Mouse (Mus musculus) liver, embryonic 11.5 days (tissue): Measurements from ENCODE around the gene Senp2. TPM values are rescaled to one million over a fixed set of nuclear protein-coding genes. Genes with fewer than 3 reads are reported as not detected.

ENCODE experiments used
- ATAC-seq: fragments of 200-750 bp; cut with Nextera tagmentation; replicated peaks from 2 replicates; pipeline ENCODE4 v1.8.0; 2017; ENCODE audit warnings: moderate number of reproducible peaks, mild to moderate bottlenecking, moderate TSS enrichment, moderate library complexity; ENCODE audit not compliant: low FRiP score
- DNase-seq: peaks from one replicate; pipeline ENCODE4 v3.0.0-alpha.2; 2017; ENCODE audit warnings: low spot score
- H3K27ac ChIP-seq: fragments of 300-500 bp; sonication (generic); 2 replicates; pipeline ENCODE4 v1.5.1; 2014; ENCODE audit warnings: mild to moderate bottlenecking, low read depth, low read length, control low read depth
- H3K27me3 ChIP-seq: fragments of 300-500 bp; sonication (generic); replicated peaks from 2 replicates; pipeline ENCODE4 v1.6.1; 2014; ENCODE audit warnings: low read length, mixed read lengths; ENCODE audit not compliant: control insufficient read depth, insufficient read depth
- H3K36me3 ChIP-seq: fragments of 300-500 bp; sonication (generic); 2 replicates; pipeline ENCODE4 v1.6.1; 2014; ENCODE audit warnings: mild to moderate bottlenecking, low read length, moderate library complexity, mixed read lengths; ENCODE audit not compliant: control insufficient read depth, insufficient read depth
- H3K4me1 ChIP-seq: fragments of 300-500 bp; sonication (generic); replicated peaks from 2 replicates; pipeline ENCODE4 v1.6.1; 2014; ENCODE audit warnings: low read length, mixed read lengths; ENCODE audit not compliant: control insufficient read depth, insufficient read depth
- H3K4me2 ChIP-seq: fragments of 300-500 bp; sonication (generic); 2 replicates; pipeline ENCODE4 v1.6.1; 2014; ENCODE audit warnings: mild to moderate bottlenecking, control low read depth, moderate library complexity
- H3K4me3 ChIP-seq: fragments of 300-500 bp; sonication (generic); 2 replicates; pipeline ENCODE4 v1.5.1; 2014; ENCODE audit warnings: low read depth, low read length, control low read depth
- H3K9ac ChIP-seq: fragments of 300-500 bp; sonication (generic); 2 replicates; pipeline ENCODE4 v1.6.1; 2014; ENCODE audit warnings: low read depth, low read length, control low read depth
- H3K9me3 ChIP-seq: fragments of 300-500 bp; sonication (generic); 2 replicates; pipeline ENCODE4 v1.6.1; 2016; ENCODE audit warnings: low read length, inconsistent platforms, mixed read lengths; ENCODE audit not compliant: control insufficient read depth
- WGBS: fragments of 180-500 bp; shearing (Covaris S2); extraction: QIAGEN DNeasy Blood & Tissue Kit; methylation state at CpG from one replicate; pipeline ENCODE4 v1.1.7; 2014; 5-methylcytosine and 5-hydroxymethylcytosine counted together
- polyA plus RNA-seq: library from polyadenylated mRNA; unstranded; fragments of >200 nt; fragmentation: Nextera tagmentation; extraction: Ambion mirVana; gene quantifications from 2 replicates; pipeline ENCODE4 v1.2.1, GENCODE M21; 2014

Senp2 gene
- 65.1 and 70.5 TPM in 2 replicates for polyA plus RNA-seq

- under 1% methylated on average over 45 of the region's 45 CpGs for WGBS
- DNase-seq, result peak; percentile 99
- Histone ChIP-seq H3K9me3 (no peaks in the 10 kb centered on the region), H3K4me2 (peak within 1 kb of the TSS; percentile 80), H3K36me3 (no peaks in the 10 kb centered on the region), H3K4me1 (peaks cover 12% of the 10 kb centered on the region), H3K27me3 (no peaks in the 10 kb centered on the region), H3K4me3 (peak within 1 kb of the TSS; percentile 96), H3K27ac (peak within 1 kb of the TSS; percentile 84), H3K9ac (peak within 1 kb of the TSS; percentile 95)
- ATAC-seq, result peak; percentile 98
These were observed at the start of gene Senp2 for GRCm38 (mm10) chr16:22009099-22009584. Senp2 (plus strand) TSS chr16:22009484.

GRCm38 (mm10) chr16:21965576-21965975, 43.7 kb upstream of the Senp2 start:
- Histone ChIP-seq H3K9ac (no peak overlapping the region), H3K4me3 (no peak overlapping the region), H3K4me1 (no peaks in the 10 kb centered on the region), H3K9me3 (no peaks in the 10 kb centered on the region), H3K36me3 (no peaks in the 10 kb centered on the region), H3K27me3 (no peaks in the 10 kb centered on the region), H3K27ac (no peak overlapping the region), H3K4me2 (no peak overlapping the region)
- 76% methylated on average over 3 of the region's 3 CpGs for WGBS
- no peak for ATAC-seq
- DNase-seq, result no peak

DNA sequence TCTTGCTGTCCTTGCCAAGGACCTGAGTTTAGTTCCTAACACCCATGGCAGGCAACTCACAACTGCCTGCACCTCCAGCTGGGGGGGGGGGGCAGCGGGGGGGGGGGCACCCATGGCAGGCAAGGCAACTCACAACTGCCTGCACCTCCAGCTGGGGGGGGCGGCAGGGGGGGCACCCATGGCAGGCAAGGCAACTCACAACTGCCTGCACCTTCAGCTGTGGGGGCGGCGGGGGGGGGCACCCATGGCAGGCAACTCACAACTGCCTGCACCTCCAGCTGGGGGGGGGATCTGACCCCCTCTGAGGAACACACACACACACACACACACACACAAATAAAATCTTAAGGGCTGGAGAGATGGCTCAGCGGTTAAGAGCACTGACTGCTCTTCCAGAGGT, 39.4 kb upstream of the Senp2 start:
- H3K4me1 ChIP-seq, result no peaks in the 10 kb centered on the region; the same call in 1 of the 2 replicates
- H3K4me3 ChIP-seq, result no peak overlapping the region
- no peak overlapping the region for H3K9ac ChIP-seq
- 80% methylated on average over 5 of the region's 5 CpGs for WGBS
- H3K36me3 ChIP-seq, result no peaks in the 10 kb centered on the region
- no peak overlapping the region for H3K4me2 ChIP-seq
- H3K9me3 ChIP-seq, result no peaks in the 10 kb centered on the region
- H3K27ac ChIP-seq, result no peak overlapping the region
- H3K27me3 ChIP-seq, result no peaks in the 10 kb centered on the region
- DNase-seq (no peak), ATAC-seq (no peak)

- WGBS, result 67% methylated on average over 6 of the region's 6 CpGs
- Histone ChIP-seq H3K9me3 (no peaks in the 10 kb centered on the region), H3K4me2 (no peak overlapping the region), H3K27ac (no peak overlapping the region), H3K36me3 (no peaks in the 10 kb centered on the region), H3K4me3 (no peak overlapping the region), H3K27me3 (peaks cover 3% of the 10 kb centered on the region; the same call in 1 of the 2 replicates), H3K9ac (no peak overlapping the region), H3K4me1 (no peaks in the 10 kb centered on the region; the same call in 1 of the 2 replicates)
- DNase-seq, result no peak
- no peak for ATAC-seq
These were observed 38.7 kb upstream of the Senp2 start for GRCm38 (mm10) chr16:21970536-21970935.

GRCm38 (mm10) chr16:21971446-21971845, 37.8 kb upstream of the Senp2 start:
- Histone ChIP-seq H3K27ac (no peak overlapping the region), H3K27me3 (peaks cover 5% of the 10 kb centered on the region; the same call in 1 of the 2 replicates), H3K9me3 (no peaks in the 10 kb centered on the region), H3K9ac (no peak overlapping the region), H3K4me3 (no peak overlapping the region), H3K4me1 (no peaks in the 10 kb centered on the region; the same call in 1 of the 2 replicates), H3K36me3 (no peaks in the 10 kb centered on the region), H3K4me2 (no peak overlapping the region)
- no peak for DNase-seq
- no peak for ATAC-seq
- 71% methylated on average over 4 of the region's 4 CpGs for WGBS

DNA sequence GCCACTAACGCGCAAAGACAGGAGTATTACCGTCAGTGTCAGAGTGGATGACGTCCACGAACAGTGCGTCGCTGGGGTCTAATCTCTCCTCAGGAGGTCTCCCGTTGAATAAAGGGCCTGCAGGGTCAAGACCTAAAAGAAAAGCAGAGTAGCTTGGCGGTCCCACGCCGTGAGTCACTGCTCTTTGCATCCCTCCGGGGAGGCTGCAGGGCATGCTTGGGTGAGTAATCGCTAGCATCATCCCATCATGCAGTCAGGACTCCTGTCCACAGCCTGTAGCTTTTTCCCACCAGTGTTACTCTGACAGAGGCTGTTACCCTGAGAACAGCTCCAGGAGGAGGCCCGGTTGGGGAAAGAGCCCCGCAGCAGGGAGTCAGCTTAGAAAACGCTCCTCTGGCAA, 33.1 kb upstream of the Senp2 start:
- WGBS, result 6% methylated on average over 16 of the region's 16 CpGs
- peaks cover 5% of the 10 kb centered on the region; the same call in 1 of the 2 replicates for H3K27me3 ChIP-seq
- H3K4me2 ChIP-seq, result peak overlapping the region; percentile 30; the same call in 1 of the 2 replicates
- H3K4me3 ChIP-seq, result no peak overlapping the region
- H3K4me1 ChIP-seq, result no peaks in the 10 kb centered on the region; the same call in 1 of the 2 replicates
- DNase-seq (no peak), ATAC-seq (no peak)
- no peaks in the 10 kb centered on the region for H3K9me3 ChIP-seq
- no peak overlapping the region for H3K27ac ChIP-seq
- H3K36me3 ChIP-seq, result no peaks in the 10 kb centered on the region
- H3K9ac ChIP-seq, result no peak overlapping the region

- DNase-seq, result no peak
- Histone ChIP-seq H3K27ac (no peak overlapping the region), H3K9me3 (no peaks in the 10 kb centered on the region), H3K4me1 (no peaks in the 10 kb centered on the region; the same call in 1 of the 2 replicates), H3K4me3 (no peak overlapping the region), H3K27me3 (peaks cover 5% of the 10 kb centered on the region; the same call in 1 of the 2 replicates), H3K9ac (no peak overlapping the region), H3K36me3 (no peaks in the 10 kb centered on the region), H3K4me2 (no peak overlapping the region)
- no peak for ATAC-seq
- WGBS, result 72% methylated on average over 5 of the region's 5 CpGs
These were observed 31.9 kb upstream of the Senp2 start for GRCm38 (mm10) chr16:21977347-21977746.

- Histone ChIP-seq H3K4me1 (no peaks in the 10 kb centered on the region), H3K4me2 (no peak overlapping the region), H3K9me3 (no peaks in the 10 kb centered on the region), H3K27ac (no peak overlapping the region), H3K27me3 (no peaks in the 10 kb centered on the region), H3K9ac (no peak overlapping the region), H3K36me3 (no peaks in the 10 kb centered on the region), H3K4me3 (no peak overlapping the region)
- 91% methylated on average over 9 of the region's 9 CpGs for WGBS
- no peak for ATAC-seq
- no peak for DNase-seq
These were observed 26.1 kb upstream of the Senp2 start for GRCm38 (mm10) chr16:21983146-21983545.

GRCm38 (mm10) chr16:21983581-21983980, 25.7 kb upstream of the Senp2 start:
- 92% methylated on average over 4 of the region's 4 CpGs for WGBS
- ATAC-seq (no peak), DNase-seq (no peak)
- Histone ChIP-seq H3K4me2 (no peak overlapping the region), H3K27ac (no peak overlapping the region), H3K9ac (no peak overlapping the region), H3K9me3 (no peaks in the 10 kb centered on the region), H3K27me3 (no peaks in the 10 kb centered on the region), H3K4me1 (no peaks in the 10 kb centered on the region), H3K4me3 (no peak overlapping the region), H3K36me3 (no peaks in the 10 kb centered on the region)
